Mouse (Mus musculus) NIH3T3 (cell line): ENCODE measurements around the gene Selenoo.
A peak's percentile ranks its signal among the peaks of the same experiment; 100 is the strongest.

Source experiments
- DNase-seq: peaks from one replicate; pipeline ENCODE4 v3.0.0-alpha.2; 2012; ENCODE audit warnings: low read depth

Gene Selenoo

GRCm38 (mm10) chr15:89148496-89149270, 59.8 kb downstream of the Selenoo start:
- DNase-seq = no peak

GRCm38 (mm10) chr15:89149271-89150040, 60.6 kb downstream of the Selenoo start, which contains the start of gene Mapk11:
TSS of gene Mapk11 (minus strand) at chr15:89149628.
- peak; percentile 61 for DNase-seq
